Mouse (Mus musculus) ZHBTc4 (cell line): Measurements from ENCODE around the gene Dmac2.

Experiments
- DNase-seq: peaks from one replicate; pipeline ENCODE4 v3.0.0-alpha.2; 2011; ENCODE audit warnings: low read depth, low spot score

Gene Dmac2

DNA sequence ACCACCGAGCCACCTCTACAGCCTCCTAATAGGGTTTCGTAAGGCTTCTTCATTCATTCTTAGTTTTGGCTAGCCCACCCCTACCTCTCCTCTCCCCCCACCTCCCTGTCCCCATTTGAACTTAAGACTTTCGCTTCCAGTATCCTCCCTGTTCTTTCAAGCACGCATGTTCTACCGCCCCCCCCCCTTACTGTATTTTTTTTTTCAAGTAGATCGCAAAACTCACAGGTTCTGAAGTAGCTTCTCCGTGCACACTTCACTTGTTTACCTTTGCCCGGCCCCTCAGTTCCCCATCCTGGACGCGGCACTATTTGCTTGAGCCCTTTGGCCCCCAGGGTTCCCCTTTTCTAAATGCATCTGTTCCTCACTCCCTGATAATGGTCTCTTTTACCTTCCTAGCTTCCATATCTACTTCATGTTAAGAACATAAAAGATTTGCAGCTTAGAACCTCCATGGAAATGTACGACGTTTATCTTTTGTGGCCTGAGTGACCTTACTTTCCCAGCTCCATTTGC lies 33.1 kb downstream of the Dmac2 start:
- DNase-seq, result no peak

GRCm38 (mm10) chr7:25655601-25656428 lies 36.6 kb downstream of the Dmac2 start:
- DNase-seq, result no peak

DNA sequence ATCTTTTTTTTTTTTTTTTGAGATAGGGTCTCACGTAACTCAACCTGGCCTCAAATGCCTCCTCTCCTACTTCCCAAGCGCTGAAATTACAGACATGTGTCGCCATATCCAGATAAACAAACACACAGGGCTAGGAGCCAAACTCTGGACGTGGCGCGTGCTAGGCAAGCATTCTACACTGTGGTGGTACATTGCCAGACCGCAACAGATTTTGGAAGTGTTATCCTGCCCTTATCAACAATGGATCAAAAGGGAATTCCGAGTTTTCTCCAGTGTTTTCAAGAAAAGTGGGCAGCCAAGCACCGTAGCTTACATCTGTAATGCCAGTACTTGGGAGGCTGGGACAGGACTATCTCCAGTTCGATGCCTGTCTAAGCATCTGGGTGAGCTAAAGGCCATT lies 38.6 kb downstream of the Dmac2 start:
- DNase-seq, result no peak

GRCm38 (mm10) chr7:25658657-25659472 lies 39.7 kb downstream of the Dmac2 start, which contains the start of the genes Bckdha and Exosc5:
Gene Bckdha (minus strand): TSS chr7:25658981.
Gene Exosc5 (plus strand): TSS chr7:25659164.
- DNase-seq, result peak; percentile 100

- DNase-seq, result no peak
Measured at GRCm38 (mm10) chr7:25666381-25666780, 47.2 kb downstream of the Dmac2 start.

- DNase-seq, result peak; percentile 70
Measured at GRCm38 (mm10) chr7:25669158-25669557, 49.9 kb downstream of the Dmac2 start.

- DNase-seq, result peak; percentile 94
Measured at GRCm38 (mm10) chr7:25669631-25670030, 50.4 kb downstream of the Dmac2 start.

- DNase-seq, result peak; percentile 62
Measured at GRCm38 (mm10) chr7:25670096-25670495, 50.9 kb downstream of the Dmac2 start.

DNA sequence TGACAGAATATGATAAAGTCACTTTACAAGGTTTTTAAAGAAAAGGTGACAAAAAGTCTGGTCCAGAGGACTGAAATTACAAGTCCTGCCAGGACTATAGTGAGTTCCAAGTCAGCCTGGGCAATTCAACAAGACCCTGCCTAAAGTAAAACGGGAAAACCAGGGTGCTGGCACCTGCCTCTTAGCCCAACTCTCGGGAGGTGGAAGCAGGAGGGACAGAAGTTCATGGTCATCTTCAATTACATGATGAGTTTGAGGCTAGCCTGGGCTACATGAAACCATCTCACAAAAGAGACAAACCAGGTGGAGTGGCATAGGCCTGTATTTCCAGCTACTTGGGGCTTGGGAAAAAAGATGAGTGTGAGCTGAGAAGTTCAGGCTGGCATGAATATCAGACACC lies 52.5 kb downstream of the Dmac2 start:
- DNase-seq, result no peak

DNA sequence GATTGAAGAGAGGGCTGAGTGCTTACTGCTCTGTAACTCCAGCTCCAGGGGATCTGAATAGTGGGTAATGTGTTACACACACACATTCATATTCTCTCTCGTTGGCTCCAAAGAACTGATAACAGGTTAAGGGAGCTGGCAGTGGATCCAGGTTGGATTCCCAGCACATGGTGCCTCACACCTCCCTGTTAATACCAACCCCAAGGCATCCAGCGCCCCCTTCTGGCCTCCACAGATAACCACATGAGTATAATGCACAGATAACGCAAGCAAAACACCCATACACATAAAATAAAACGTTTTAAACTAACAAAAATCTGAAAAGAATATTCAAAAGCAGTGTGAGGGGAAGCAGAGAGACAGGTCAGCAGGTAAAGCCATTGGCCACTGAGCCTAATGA lies 53.2 kb downstream of the Dmac2 start:
- DNase-seq, result peak; percentile 75

- DNase-seq, result no peak
Measured at GRCm38 (mm10) chr7:25674297-25674696, 55.1 kb downstream of the Dmac2 start.

DNA sequence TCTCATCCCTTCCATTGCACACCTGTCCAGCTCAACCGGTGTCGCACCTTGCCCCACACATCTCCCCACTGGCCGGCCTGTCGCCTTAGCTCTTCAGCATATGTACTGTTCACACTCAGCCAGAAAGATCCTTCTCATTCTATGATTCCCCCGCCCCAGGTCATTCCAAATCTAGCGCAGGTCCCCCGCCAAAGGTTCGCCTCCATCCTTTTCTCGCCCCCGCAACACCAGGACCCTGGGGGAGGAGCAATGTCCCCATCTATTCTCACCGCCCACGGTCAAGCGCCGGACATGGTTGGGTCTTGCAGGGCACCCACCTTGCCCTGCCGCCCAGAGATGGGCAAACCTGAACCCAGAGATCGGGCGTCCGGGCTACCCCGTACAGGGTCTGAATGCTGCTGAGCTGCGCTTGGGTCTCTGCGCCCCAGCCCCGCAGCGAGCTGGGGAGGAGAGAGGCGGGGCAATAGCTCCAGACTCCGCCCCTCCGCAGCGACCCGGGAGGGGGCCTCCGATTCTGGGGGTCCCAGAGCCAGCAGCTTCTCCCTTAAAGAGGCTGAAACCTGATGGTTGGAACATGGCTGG lies 55.6 kb downstream of the Dmac2 start, which contains the start of gene Tmem91:
Gene Tmem91, minus strand, starts transcription at position 448 of the 582 bp plus-strand sequence.
- DNase-seq, result no peak
